Mouse (Mus musculus) midbrain, embryonic 15.5 days (tissue): Measurements from ENCODE around the gene Snx30. TPM values are rescaled to one million over a fixed set of nuclear protein-coding genes. Genes with fewer than 3 reads are reported as not detected.

Source experiments
- ATAC-seq: fragments of 200-750 bp; cut with Nextera tagmentation; replicated peaks from 2 replicates; pipeline ENCODE4 v1.8.0; 2017; ENCODE audit warnings: moderate TSS enrichment
- H3K27ac ChIP-seq: fragments of 300-500 bp; sonication (generic); 2 replicates; pipeline ENCODE4 v1.5.1; 2015; ENCODE audit warnings: mild to moderate bottlenecking, inconsistent platforms
- H3K27me3 ChIP-seq: fragments of 300-500 bp; sonication (generic); replicated peaks from 2 replicates; pipeline ENCODE4 v1.6.1; 2015; ENCODE audit warnings: inconsistent platforms
- H3K36me3 ChIP-seq: fragments of 300-500 bp; sonication (generic); replicated peaks from 2 replicates; pipeline ENCODE4 v1.6.1; 2015; ENCODE audit warnings: inconsistent platforms
- H3K4me1 ChIP-seq: fragments of 300-500 bp; sonication (generic); 2 replicates; pipeline ENCODE4 v1.6.1; 2015; ENCODE audit warnings: inconsistent platforms
- H3K4me2 ChIP-seq: fragments of 300-500 bp; sonication (generic); 2 replicates; pipeline ENCODE4 v1.6.1; 2015; ENCODE audit warnings: inconsistent platforms, mild to moderate bottlenecking, moderate library complexity
- H3K4me3 ChIP-seq: fragments of 300-500 bp; sonication (generic); 2 replicates; pipeline ENCODE4 v1.5.1; 2015; ENCODE audit warnings: mild to moderate bottlenecking, inconsistent platforms
- H3K9ac ChIP-seq: fragments of 300-500 bp; sonication (generic); 2 replicates; pipeline ENCODE4 v1.6.1; 2015; ENCODE audit warnings: mild to moderate bottlenecking, inconsistent platforms
- H3K9me3 ChIP-seq: fragments of 300-500 bp; sonication (generic); 2 replicates; pipeline ENCODE4 v1.6.1; 2016; ENCODE audit warnings: inconsistent platforms
- WGBS: fragments of 180-500 bp; shearing (Covaris S2); methylation state at CpG from one replicate; pipeline ENCODE4 v1.1.7; 2015; ENCODE audit warnings: mixed read lengths; 5-methylcytosine and 5-hydroxymethylcytosine counted together
- polyA plus RNA-seq: library from polyadenylated mRNA; unstranded; fragments of >200 nt; fragmentation: Nextera tagmentation; extraction: Ambion mirVana; gene quantifications from 2 replicates; pipeline ENCODE4 v1.2.1, GENCODE M21; 2015

Gene Snx30
- polyA plus RNA-seq, 1 experiment from 2014 or later, result 22.4 TPM

DNA sequence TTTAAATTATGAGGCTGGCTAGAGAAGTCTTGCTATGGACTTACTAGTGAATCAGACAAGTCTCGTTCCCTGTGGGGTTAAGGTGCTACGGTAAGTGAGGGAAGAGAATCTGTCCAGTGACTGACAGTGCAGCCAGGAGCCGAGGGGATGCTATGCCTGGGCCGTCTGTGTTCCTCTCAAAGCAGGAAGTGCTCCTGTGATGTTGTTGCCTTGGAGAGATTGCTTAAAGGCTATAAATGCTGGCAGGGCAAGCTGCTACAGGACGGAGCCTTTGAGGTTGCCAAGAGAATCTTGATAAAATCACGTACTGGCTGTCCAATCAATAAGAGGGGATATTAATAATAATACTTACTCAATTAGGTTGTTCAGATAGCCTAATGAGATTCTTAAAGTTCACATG lies 27.2 kb downstream of the Snx30 start:
- no peaks in the 10 kb centered on the region for H3K27me3 ChIP-seq
- 82% methylated on average over 6 of the region's 6 CpGs for WGBS
- ATAC-seq, result no peak
- H3K4me1 ChIP-seq, result no peaks in the 10 kb centered on the region
- H3K4me2 ChIP-seq, result no peak overlapping the region
- no peak overlapping the region for H3K27ac ChIP-seq
- no peaks in the 10 kb centered on the region for H3K9me3 ChIP-seq
- no peak overlapping the region for H3K4me3 ChIP-seq
- no peaks in the 10 kb centered on the region for H3K36me3 ChIP-seq
- no peak overlapping the region for H3K9ac ChIP-seq

DNA sequence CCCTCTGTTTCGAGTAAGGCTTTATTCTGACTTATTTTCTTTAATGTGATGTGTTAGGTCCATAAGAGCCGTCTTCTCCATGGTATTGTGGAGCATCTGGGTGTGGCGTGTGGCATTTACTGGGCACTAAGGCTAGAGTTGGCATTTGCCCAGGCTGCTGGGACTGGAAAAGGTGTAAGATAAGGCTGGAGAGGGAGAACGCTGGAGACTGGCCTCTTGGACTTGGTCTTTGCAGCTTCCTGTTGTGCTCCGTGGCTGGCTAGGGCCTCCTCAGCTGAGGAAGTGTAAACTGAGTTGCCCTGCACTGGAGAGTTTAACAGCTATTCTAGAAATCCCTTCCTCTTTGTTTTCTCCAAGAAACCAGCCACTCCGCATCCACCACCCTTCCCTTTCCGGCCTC lies 32.0 kb downstream of the Snx30 start:
- 84% methylated on average over 7 of the region's 7 CpGs for WGBS
- no peak for ATAC-seq
- no peak overlapping the region for H3K27ac ChIP-seq

DNA sequence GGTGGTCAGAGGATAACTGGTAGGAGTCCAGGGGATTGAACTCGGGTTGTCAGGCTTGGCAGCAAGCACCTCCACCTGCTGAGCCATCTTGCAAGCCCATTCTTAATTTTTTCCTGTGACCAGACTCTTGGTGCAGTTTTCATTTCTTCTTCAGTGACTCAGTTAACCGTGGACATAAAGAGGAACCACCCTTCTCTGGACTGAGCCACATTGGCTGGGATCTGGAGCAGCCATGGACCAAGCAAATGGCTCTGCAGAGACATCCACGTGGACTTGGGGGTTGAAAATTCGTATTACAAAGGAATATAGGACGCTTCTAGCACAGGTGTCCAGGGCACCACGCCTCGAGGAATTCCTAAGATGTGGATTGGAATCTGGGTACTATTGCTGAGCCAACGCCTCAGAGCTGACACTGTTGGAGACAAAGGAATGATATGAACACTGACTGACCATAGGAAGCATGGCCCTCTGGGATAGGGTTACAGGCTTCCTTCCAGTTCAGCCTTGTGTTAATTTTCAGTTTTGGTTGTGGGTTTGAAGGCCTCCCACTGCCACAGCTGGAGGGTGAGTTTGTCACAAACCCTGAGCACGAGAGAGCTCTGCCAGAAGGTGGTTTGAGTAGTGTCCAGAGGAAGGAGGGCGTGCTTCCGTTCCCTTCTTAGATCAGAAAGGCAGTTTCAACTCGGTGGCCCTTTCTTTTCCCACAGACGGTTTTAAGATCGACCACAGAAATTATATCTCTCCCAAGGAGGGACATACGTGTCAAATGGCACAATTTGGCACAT lies 39.0 kb downstream of the Snx30 start:
- no peaks in the 10 kb centered on the region for H3K36me3 ChIP-seq
- no peaks in the 10 kb centered on the region for H3K4me1 ChIP-seq
- no peak overlapping the region for H3K9ac ChIP-seq
- WGBS, result 87% methylated on average over 15 of the region's 15 CpGs
- H3K27me3 ChIP-seq, result no peaks in the 10 kb centered on the region
- no peak overlapping the region for H3K27ac ChIP-seq
- ATAC-seq, result no peak
- H3K9me3 ChIP-seq, result no peaks in the 10 kb centered on the region
- H3K4me2 ChIP-seq, result no peak overlapping the region
- H3K4me3 ChIP-seq, result no peak overlapping the region

More for the DNA sequence above, 32.0 kb downstream of the Snx30 start:
- Histone ChIP-seq H3K9me3 (no peaks in the 10 kb centered on the region), H3K4me1 (no peaks in the 10 kb centered on the region), H3K36me3 (no peaks in the 10 kb centered on the region), H3K9ac (no peak overlapping the region), H3K4me3 (no peak overlapping the region), H3K27me3 (no peaks in the 10 kb centered on the region), H3K4me2 (no peak overlapping the region)

DNA sequence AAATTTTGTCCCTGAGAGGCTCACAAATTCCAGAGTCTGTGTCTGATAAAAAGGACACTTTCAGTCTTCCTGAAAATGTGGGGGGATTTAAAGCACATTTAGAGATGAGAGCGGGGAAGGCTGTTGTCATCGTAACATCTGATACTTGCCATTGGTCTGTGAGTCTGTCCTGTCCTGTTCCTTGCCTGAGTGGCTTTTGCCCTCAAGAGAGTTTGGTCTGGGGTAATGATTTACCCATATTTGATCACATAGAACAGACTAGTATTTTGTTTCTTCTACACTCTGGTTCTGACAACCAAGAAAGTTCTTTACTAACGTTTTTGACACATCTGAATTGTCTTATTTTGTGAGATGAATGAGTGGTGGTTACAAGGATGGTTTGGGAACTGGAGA lies 39.6 kb downstream of the Snx30 start:
- ATAC-seq, result no peak
- Histone ChIP-seq H3K4me3 (no peak overlapping the region), H3K36me3 (no peaks in the 10 kb centered on the region), H3K4me1 (no peaks in the 10 kb centered on the region), H3K4me2 (no peak overlapping the region), H3K27me3 (no peaks in the 10 kb centered on the region), H3K27ac (no peak overlapping the region), H3K9ac (no peak overlapping the region), H3K9me3 (no peaks in the 10 kb centered on the region)
- WGBS, result 94% methylated on average over 3 of the region's 3 CpGs

DNA sequence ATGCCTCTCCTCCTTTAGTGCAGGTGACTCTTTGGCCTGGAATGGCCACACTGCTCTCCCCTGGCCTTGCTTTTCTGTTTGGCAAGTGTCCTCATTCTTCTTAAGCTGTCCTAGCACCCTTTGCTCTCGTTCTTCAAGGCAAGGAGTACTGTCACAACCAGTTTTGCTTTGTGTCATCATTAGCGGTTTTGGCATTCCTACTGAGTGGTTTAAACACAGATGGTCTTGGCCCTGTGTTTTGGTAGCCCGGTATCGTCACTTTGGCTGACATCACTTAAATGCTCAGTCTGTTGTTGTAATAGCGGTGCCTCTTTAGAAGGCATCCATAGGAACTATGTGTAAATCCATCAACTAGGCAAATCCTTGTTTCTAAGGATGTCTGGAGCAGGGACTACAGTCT lies 41.8 kb downstream of the Snx30 start:
- H3K9ac ChIP-seq, result no peak overlapping the region
- 90% methylated on average over 5 of the region's 5 CpGs for WGBS
- H3K27me3 ChIP-seq, result no peaks in the 10 kb centered on the region
- no peak overlapping the region for H3K4me3 ChIP-seq
- no peak overlapping the region for H3K27ac ChIP-seq
- no peaks in the 10 kb centered on the region for H3K4me1 ChIP-seq
- no peak for ATAC-seq
- no peak overlapping the region for H3K4me2 ChIP-seq
- no peaks in the 10 kb centered on the region for H3K9me3 ChIP-seq
- H3K36me3 ChIP-seq, result no peaks in the 10 kb centered on the region

DNA sequence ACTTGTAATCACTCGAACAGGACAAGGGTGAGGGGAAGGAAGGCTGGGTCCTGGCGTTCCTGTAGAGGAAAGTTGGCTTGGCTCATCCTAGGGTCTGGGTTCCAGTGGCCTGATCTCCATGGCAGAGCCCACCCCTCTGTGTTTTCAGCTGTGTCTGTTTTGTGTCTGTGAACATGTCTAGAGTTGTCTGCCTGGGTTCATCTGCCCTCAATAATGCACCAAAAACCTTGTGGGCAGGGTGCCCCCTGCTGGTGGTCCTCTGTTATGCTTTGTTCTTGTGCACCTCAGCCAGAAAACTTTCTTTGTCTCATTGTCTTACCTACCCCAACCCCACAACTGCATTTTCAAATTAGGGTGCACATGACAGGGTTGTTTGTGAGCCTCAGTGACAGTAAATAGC lies 44.5 kb downstream of the Snx30 start:
- H3K4me1 ChIP-seq, result no peaks in the 10 kb centered on the region
- no peak overlapping the region for H3K4me2 ChIP-seq
- no peaks in the 10 kb centered on the region for H3K9me3 ChIP-seq
- no peak overlapping the region for H3K4me3 ChIP-seq
- no peak overlapping the region for H3K9ac ChIP-seq
- 76% methylated on average over 2 of the region's 2 CpGs for WGBS
- H3K27me3 ChIP-seq, result no peaks in the 10 kb centered on the region
- H3K27ac ChIP-seq, result no peak overlapping the region
- ATAC-seq, result 0 out of 2 replicates have a peak, but pooled peaks have one; percentile 38
- H3K36me3 ChIP-seq, result no peaks in the 10 kb centered on the region

DNA sequence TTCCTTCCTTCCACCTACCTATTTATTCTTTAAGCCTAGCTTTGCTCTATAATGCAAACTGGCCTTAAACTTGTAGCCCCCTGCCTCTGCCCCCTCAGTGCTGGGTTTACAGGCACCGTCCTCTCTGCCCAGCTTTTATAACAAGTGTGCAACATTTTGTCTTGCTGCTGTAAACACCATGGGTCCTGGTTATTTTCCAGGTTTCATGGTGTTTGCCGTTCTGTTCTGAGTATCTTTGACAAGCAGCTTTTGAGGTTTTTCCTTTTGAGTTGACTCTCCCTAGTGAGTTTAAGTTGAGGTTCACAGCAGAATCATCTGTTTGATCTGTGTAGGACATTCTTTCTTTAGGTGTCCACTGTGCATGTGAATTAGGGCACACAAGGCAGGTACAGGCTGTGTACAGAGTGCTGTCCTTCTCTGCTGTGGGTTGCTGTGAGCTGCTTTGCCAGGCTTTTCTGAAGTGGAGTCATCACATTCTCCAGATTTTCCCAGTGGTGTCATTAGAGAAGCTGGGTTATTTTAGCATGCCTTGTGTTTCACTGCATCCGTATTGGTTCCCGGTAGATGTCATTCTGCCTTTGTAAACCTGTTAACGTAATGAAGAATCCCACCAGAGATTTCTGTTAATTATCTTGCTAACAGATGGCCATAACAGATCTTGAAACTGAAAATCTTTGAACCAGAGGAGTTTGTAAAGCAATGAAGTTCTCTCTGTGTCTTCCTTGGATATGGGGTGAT lies 45.4 kb downstream of the Snx30 start:
- no peak overlapping the region for H3K9ac ChIP-seq
- 68% methylated on average over 5 of the region's 5 CpGs for WGBS
- no peak overlapping the region; the same call in 1 of the 2 replicates for H3K27ac ChIP-seq
- no peak overlapping the region for H3K4me2 ChIP-seq
- no peaks in the 10 kb centered on the region for H3K27me3 ChIP-seq
- H3K36me3 ChIP-seq, result no peaks in the 10 kb centered on the region
- H3K4me3 ChIP-seq, result no peak overlapping the region
- H3K9me3 ChIP-seq, result no peaks in the 10 kb centered on the region
- H3K4me1 ChIP-seq, result no peaks in the 10 kb centered on the region
- 0 out of 2 replicates have a peak, but pooled peaks have one; percentile 44 for ATAC-seq

DNA sequence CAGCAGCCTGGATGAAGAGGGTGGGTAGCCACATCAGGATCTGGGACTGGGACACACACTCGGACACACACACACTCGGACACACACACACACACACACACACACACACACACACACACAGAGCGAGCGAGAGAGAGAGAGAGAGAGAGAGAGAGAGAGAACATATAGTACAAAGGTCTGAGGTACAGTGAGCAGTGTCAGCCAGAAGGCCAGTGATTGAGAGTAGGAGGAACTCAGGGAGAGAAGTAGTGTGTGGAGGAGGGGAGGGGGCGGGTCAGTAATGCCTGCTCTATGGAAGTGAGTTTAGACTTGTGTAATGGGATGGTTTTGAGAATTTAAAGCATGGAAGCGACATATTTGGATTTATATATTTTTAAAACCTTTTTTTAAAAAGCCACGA lies 47.5 kb downstream of the Snx30 start:
- Histone ChIP-seq H3K9me3 (no peaks in the 10 kb centered on the region), H3K4me1 (no peaks in the 10 kb centered on the region), H3K27ac (no peak overlapping the region), H3K36me3 (no peaks in the 10 kb centered on the region), H3K9ac (no peak overlapping the region), H3K27me3 (no peaks in the 10 kb centered on the region), H3K4me2 (no peak overlapping the region), H3K4me3 (no peak overlapping the region)
- ATAC-seq, result no peak
- 98% methylated on average over 7 of the region's 7 CpGs for WGBS

DNA sequence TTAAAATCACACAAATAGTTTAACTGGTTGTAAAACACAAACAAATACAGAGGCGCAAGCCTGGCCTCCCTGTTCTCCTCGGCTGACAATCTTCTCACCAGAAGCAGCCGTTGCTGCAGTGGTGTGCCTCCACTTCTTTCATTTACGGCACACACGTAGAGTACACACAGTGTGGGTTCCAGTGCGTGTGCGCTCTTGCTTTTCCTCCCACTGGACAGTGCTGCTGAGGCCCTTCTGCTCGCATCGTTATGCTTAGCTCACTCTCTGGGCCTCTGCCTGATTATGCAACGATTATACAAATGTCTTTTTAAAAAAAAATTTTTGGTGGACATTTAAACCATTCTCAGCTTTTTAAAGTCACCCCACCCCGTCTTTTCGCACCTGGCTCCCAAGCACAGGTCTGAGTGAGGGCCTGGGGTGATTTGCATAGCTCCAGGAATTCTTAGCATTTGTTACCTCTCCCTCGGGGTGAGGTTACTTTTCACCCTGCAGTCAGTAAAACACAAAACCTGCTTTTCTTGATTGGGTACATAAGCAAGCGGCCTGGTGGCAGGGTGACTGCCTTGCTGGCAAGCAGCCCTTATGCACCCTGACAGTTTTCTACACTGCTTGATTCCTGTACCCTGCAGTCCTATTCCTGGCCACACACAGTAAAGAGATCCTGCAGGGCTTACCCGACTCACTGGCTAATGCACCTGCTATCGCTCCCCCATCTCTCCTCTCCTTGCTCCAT lies 54.2 kb downstream of the Snx30 start:
- H3K4me1 ChIP-seq, result peaks cover 7% of the 10 kb centered on the region; the same call in 1 of the 2 replicates
- no peaks in the 10 kb centered on the region for H3K27me3 ChIP-seq
- H3K36me3 ChIP-seq, result no peaks in the 10 kb centered on the region
- H3K9me3 ChIP-seq, result no peaks in the 10 kb centered on the region
- no peak overlapping the region for H3K4me2 ChIP-seq
- no peak overlapping the region for H3K9ac ChIP-seq
- H3K27ac ChIP-seq, result 0 out of 2 replicates have a peak overlapping the region, but pooled peaks have one; percentile 4
- H3K4me3 ChIP-seq, result no peak overlapping the region
- ATAC-seq, result peak; percentile 63
- 64% methylated on average over 16 of the region's 16 CpGs for WGBS

DNA sequence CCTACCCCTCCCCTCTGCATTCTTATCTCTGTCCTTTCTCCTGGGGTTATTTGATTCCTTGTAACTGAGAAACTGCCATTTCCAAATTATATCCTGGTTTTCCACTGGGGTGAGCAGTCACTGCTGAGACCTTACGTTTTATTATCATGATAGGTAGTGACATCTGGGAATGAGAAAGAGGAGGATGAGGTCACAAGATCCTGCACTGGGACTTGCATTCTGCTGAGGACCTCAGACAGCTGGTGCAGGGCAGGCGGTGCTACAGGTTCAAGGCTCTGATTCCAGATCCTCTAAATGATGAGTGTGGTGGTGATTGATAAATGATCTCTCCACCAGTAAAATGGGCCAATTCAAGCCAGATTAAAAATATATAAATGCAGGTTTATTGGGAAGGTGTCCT lies 54.8 kb downstream of the Snx30 start:
- Histone ChIP-seq H3K9ac (no peak overlapping the region), H3K4me3 (no peak overlapping the region), H3K27me3 (no peaks in the 10 kb centered on the region), H3K4me1 (peaks cover 7% of the 10 kb centered on the region; the same call in 1 of the 2 replicates), H3K9me3 (no peaks in the 10 kb centered on the region), H3K27ac (0 out of 2 replicates have a peak overlapping the region, but pooled peaks have one; percentile 4), H3K36me3 (no peaks in the 10 kb centered on the region), H3K4me2 (no peak overlapping the region)
- ATAC-seq, result no peak
- 65% methylated on average over 2 of the region's 2 CpGs for WGBS

DNA sequence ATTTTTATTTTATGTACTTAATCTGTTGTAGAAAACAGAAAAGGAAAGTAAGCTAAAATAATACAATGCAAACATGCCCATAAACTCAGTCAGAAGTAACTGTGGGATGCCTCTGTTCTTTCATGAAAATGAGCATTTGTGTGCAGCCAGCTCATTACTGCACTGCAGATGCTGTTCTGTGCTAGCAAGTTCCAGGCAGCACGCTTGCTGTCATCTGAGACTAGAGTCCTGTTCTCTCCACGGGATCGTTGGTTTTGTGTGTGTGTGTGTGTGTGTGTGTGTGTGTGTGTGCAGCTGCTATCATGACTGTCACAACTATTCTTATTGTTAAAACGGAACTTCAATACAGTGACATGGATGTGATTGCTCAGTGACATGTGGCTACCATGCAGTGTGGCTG lies 56.2 kb downstream of the Snx30 start:
- WGBS, result 73% methylated on average over 4 of the region's 4 CpGs
- H3K9me3 ChIP-seq, result no peaks in the 10 kb centered on the region
- ATAC-seq, result no peak; the same call in 1 of the 2 replicates

DNA sequence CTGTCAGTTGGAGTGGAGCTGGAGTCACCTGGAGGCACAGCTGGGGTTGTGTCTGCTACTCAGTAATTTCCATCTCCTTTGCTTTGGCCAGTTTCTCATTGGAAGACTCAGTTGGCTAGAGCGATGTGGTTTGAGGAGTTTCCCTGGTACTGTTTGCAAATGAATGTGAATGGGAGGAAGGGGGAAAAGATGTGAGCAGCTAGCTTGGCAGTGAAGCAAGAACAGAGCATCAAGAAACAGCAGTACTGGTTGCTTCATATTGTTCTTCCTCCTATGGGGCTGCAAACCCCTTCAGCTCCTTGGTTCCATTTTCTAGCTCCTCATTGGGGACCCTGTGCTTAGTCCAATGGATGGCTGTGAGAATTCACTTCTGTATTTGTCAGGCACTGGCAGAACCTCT lies 56.7 kb downstream of the Snx30 start:
- no peak for ATAC-seq
- Histone ChIP-seq H3K36me3 (no peaks in the 10 kb centered on the region), H3K27ac (no peak overlapping the region), H3K9me3 (no peaks in the 10 kb centered on the region), H3K27me3 (no peaks in the 10 kb centered on the region), H3K4me1 (peaks cover 7% of the 10 kb centered on the region; the same call in 1 of the 2 replicates), H3K4me3 (no peak overlapping the region), H3K9ac (no peak overlapping the region), H3K4me2 (no peak overlapping the region)
- WGBS, result 96% methylated on average over 1 of the region's 1 CpGs

More for the DNA sequence above, 56.2 kb downstream of the Snx30 start:
- Histone ChIP-seq H3K36me3 (no peaks in the 10 kb centered on the region), H3K4me3 (no peak overlapping the region), H3K4me2 (no peak overlapping the region), H3K27ac (no peak overlapping the region), H3K4me1 (peaks cover 7% of the 10 kb centered on the region; the same call in 1 of the 2 replicates), H3K9ac (no peak overlapping the region), H3K27me3 (no peaks in the 10 kb centered on the region)
